Mouse (Mus musculus): Measurements from ENCODE around the gene Coro2b.

Gene Coro2b

GRCm38 (mm10) chr9:62539251-62539711 is 2.4 kb upstream of the Coro2b start:
- no peak for DNase-seq (ENCODE audit: low spot score in 2 of 2)

GRCm38 (mm10) chr9:62537941-62538340 is 1.1 kb upstream of the Coro2b start:
- no peak for DNase-seq (ENCODE audit: low spot score in 2 of 2)

- no peak for DNase-seq (ENCODE audit: low spot score in 2 of 2)
Observed at GRCm38 (mm10) chr9:62536119-62536654, 657 bp downstream of the Coro2b start.

- DNase-seq (ENCODE audit: low spot score in 2 of 2), result no peak
Observed at GRCm38 (mm10) chr9:62535566-62535965, 1.3 kb downstream of the Coro2b start.

GRCm38 (mm10) chr9:62534691-62535090 is 2.2 kb downstream of the Coro2b start:
- no peak for DNase-seq (ENCODE audit: low spot score in 2 of 2)

- DNase-seq (ENCODE audit: low spot score in 2 of 2), result no peak
Observed at GRCm38 (mm10) chr9:62534158-62534557, 2.7 kb downstream of the Coro2b start.

- DNase-seq (ENCODE audit: low spot score in 2 of 2), result no peak
Observed at GRCm38 (mm10) chr9:62532876-62533275, 4.0 kb downstream of the Coro2b start.

GRCm38 (mm10) chr9:62531459-62532275 is 5.2 kb downstream of the Coro2b start:
- peak in 1 of 2 experiments; percentile 69 for DNase-seq (ENCODE audit: low spot score in 2 of 2)

GRCm38 (mm10) chr9:62528527-62528926 is 8.3 kb downstream of the Coro2b start:
- no peak for DNase-seq (ENCODE audit: low spot score in 2 of 2)

- DNase-seq (ENCODE audit: low spot score in 2 of 2), result no peak
Observed at GRCm38 (mm10) chr9:62526858-62527257, 10.0 kb downstream of the Coro2b start.

- DNase-seq (ENCODE audit: low spot score in 2 of 2), result peak in 1 of 2 experiments; percentile 70
Observed at GRCm38 (mm10) chr9:62526451-62526850, 10.4 kb downstream of the Coro2b start.

GRCm38 (mm10) chr9:62524761-62525308 is 12.0 kb downstream of the Coro2b start:
- DNase-seq (ENCODE audit: low spot score in 2 of 2), result no peak

- no peak for DNase-seq (ENCODE audit: low spot score in 2 of 2)
Observed at GRCm38 (mm10) chr9:62522791-62523471, 13.9 kb downstream of the Coro2b start.

GRCm38 (mm10) chr9:62522211-62522610 is 14.6 kb downstream of the Coro2b start:
- no peak for DNase-seq (ENCODE audit: low spot score in 2 of 2)

- no peak for DNase-seq (ENCODE audit: low spot score in 2 of 2)
Observed at GRCm38 (mm10) chr9:62521541-62521940, 15.3 kb downstream of the Coro2b start.

GRCm38 (mm10) chr9:62520933-62521332 is 15.9 kb downstream of the Coro2b start:
- no peak for DNase-seq (ENCODE audit: low spot score in 2 of 2)

- no peak for DNase-seq (ENCODE audit: low spot score in 2 of 2)
Observed at GRCm38 (mm10) chr9:62519787-62520503, 16.9 kb downstream of the Coro2b start.

GRCm38 (mm10) chr9:62519334-62519733 is 17.5 kb downstream of the Coro2b start:
- no peak for DNase-seq (ENCODE audit: low spot score in 2 of 2)

GRCm38 (mm10) chr9:62518572-62518971 is 18.3 kb downstream of the Coro2b start:
- no peak for DNase-seq (ENCODE audit: low spot score in 2 of 2)

- no peak for DNase-seq (ENCODE audit: low spot score in 2 of 2)
Observed at GRCm38 (mm10) chr9:62517112-62517957, 19.5 kb downstream of the Coro2b start.

GRCm38 (mm10) chr9:62515138-62515537 is 21.7 kb downstream of the Coro2b start:
- no peak for DNase-seq (ENCODE audit: low spot score in 2 of 2)
